Mouse (Mus musculus): ENCODE data around the gene Gm10778. TPM values are rescaled to one million over a fixed set of nuclear protein-coding genes. Genes with fewer than 3 reads are reported as not detected.

Gm10778 gene
- total RNA-seq, 2 experiments from 2014 or later: 2.7 to 3.5 TPM

Other genes with a start within 250 kb of the Gm10778 start
- 100 to 1,000 TPM in 1 of 2 experiments, 10 to 100 TPM in 1; 93.2 to 114 TPM for gene Nfic, start 193.4 kb upstream of the Gm10778 start, total RNA-seq (2021)
- gene Celf5, start 166.3 kb upstream of the Gm10778 start, total RNA-seq (2021): 1 to 10 TPM in 1 of 2 experiments, under 1 TPM in 1; 0.20 to 1.2 TPM
- 100 to 1,000 TPM; 123 to 125 TPM for gene Ncln, start 152.7 kb upstream of the Gm10778 start, total RNA-seq (2021)
- 1 to 10 TPM; 1.1 to 1.2 TPM for gene S1pr4, start 148.9 kb upstream of the Gm10778 start, total RNA-seq (2021)
- 1 to 10 TPM; 1.0 to 1.3 TPM for gene Gna15, start 124.8 kb upstream of the Gm10778 start, total RNA-seq (2021)
- gene Gna11, start 103.9 kb upstream of the Gm10778 start, total RNA-seq (2021): 10 to 100 TPM; 79.2 to 84.2 TPM
- 1,000 to 10,000 TPM in 1 of 2 experiments, 100 to 1,000 TPM in 1; 897 to 1,114 TPM for gene Aes, start 89.6 kb upstream of the Gm10778 start, total RNA-seq (2021)
- 10 to 100 TPM; 30.1 to 65.0 TPM for gene Tle2, start 74.5 kb upstream of the Gm10778 start, total RNA-seq (2021)
- 10 to 100 TPM; 19.2 to 38.3 TPM for gene Tle6, start 48.0 kb upstream of the Gm10778 start, total RNA-seq (2021)
- 1 to 10 TPM in 1 of 2 experiments, under 1 TPM in 1; 0.70 to 1.1 TPM for gene BC025920, start 42.8 kb upstream of the Gm10778 start, total RNA-seq (2021)
- 10 to 100 TPM; 17.6 to 20.8 TPM for gene Sirt6, start 21.3 kb upstream of the Gm10778 start, total RNA-seq (2021)
- gene Ankrd24, start 20.5 kb upstream of the Gm10778 start, total RNA-seq (2021): 10 to 100 TPM; 19.2 to 19.7 TPM
- 1 to 10 TPM; 5.1 to 5.7 TPM for gene Zfp433, start 55.8 kb downstream of the Gm10778 start, total RNA-seq (2021)
- 1 to 10 TPM; 2.3 to 2.8 TPM for gene Gm3055, start 122.1 kb downstream of the Gm10778 start, total RNA-seq (2021)
- 1 to 10 TPM; 1.6 to 2.1 TPM for gene Gm4767, start 163.1 kb downstream of the Gm10778 start, total RNA-seq (2021)
- gene Gm32687, start 214.9 kb downstream of the Gm10778 start, total RNA-seq (2021): 1 to 10 TPM; 1.4 to 1.9 TPM